Mouse (Mus musculus): ENCODE measurements around the gene Fyttd1.

Fyttd1 gene

DNA sequence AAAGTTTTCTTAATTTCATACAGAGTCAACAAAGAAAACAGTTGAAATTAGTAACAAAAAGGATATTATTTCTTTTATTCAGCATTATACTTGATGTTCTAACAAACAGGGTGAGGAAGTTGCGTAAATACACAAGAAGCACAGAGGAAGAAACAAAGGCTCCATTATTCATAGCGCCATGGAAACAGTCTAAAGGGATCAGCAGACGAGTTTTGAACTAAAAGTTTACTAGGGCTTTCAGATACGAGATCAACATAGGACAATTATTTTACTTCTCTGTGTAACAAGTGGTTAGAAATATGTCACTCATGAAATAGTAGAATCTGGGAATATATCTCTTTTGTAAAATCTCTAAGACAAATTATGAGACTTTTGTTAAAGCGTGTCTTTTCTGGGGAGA is 68.1 kb downstream of the Fyttd1 start:
- DNase-seq: no peak

DNA sequence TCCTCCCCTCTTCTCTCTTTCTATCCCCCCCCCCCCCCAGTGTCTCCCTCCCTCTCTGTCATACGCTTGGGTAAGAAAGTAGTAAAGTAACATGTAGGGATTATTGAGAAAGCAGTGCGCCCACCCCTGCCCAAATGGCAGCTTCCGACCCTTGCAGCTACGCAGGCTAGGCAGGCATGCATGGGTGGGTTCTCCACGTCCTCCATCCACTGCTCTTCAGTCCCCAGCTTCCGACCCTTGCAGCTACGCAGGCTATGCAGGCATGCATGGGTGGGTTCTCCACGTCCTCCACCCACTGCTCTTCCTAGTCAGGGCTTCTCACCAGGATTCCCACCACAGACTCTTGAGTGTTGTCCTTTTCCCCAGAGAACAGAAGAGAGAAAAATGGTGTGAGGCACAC is 70.7 kb downstream of the Fyttd1 start:
- no peak for DNase-seq

DNA sequence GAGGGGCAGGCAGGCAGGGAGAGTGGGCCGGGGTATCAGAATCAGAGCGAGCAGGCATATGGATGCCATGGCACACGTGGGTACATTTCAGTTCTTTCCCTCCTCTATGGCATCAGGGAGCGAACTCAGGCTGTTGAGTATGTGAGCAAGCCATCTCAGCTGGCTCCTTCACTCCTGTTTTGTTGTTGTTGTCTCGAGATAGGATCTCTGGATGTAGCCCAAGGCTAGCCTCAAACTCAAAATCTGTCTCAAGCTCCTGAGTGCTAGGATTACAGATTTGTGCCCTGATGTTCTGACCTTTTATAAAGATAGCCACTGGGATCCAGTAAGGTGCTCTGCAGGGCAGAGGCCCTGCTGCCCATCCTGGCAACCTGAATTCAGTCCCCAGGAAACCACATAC is 71.4 kb downstream of the Fyttd1 start:
- DNase-seq: no peak

DNA sequence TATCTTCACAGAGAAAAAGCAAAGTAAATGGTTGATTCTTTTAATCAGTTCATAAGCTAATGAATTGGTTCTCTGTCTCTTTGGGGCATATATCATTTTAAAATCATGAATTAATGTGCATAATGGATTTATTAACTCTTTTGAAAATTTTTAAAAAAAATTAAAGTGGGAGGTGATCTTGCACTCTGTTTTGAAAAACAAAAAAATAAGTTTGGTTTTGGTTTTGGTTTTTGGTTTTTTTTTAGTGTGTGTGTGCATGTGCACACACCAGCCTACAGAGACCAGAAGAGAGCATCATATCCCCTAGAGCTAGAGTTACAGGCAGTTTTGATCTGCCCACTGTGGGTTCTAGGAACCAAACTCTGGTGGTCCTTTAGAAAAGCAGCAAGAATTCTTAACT is 72.0 kb downstream of the Fyttd1 start:
- DNase-seq: no peak

DNA sequence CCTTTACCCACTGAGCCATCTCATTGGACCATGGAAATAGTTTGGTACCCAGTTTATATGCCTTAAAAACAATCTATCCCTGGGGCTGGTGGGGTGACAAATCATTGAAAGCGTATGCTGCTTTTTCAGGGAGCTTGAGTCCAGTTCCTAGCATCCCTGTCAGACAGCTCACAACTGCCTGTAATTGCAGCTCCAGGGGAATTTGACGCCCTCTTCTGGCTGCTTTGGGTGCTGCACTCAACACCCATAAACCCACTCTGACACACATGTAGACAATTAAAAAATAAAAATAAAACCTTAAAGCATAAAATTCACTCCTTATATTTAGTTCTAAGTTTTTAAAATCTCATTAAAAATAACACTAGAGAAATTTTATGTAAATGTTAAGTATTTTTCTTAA is 73.8 kb downstream of the Fyttd1 start:
- DNase-seq: no peak

DNA sequence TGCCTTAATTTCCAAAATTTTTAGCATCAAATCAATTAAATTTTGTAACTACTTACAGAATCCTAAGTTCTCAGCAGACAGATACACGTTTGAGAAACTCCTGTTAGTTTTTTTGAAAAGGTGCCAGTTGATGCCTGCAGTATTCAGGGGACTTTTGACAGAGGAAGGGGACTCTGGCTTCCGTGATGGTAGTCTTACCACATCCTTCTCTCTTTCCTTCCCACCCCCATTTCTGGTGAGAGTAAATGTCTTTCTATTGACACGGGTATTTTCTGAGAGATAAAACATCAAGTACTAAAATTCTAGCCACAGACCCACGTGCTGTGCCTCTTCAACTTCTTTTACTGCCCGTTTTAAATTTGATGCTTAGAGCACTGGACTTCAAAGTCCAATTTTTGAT is 76.5 kb downstream of the Fyttd1 start:
- DNase-seq: no peak

DNA sequence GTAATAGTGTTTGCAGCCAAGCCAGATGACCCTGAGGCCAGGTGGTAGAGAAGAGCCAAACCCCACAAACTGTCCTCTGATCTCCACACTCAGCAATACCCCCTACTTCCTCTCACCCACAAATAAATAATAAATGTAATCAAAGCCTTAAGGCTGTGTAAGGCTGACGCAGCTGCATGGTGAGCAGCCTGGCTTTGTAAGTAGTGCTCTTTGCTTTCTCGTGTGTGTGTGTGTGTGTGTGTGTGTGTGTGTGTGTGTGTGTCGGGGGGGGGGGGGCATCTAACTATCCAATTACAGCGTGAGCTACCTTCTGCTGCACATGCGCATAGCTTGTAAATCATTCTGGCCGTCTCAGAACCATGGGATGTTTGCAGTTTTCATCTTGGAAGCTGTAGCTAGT is 77.0 kb downstream of the Fyttd1 start:
- no peak for DNase-seq

DNA sequence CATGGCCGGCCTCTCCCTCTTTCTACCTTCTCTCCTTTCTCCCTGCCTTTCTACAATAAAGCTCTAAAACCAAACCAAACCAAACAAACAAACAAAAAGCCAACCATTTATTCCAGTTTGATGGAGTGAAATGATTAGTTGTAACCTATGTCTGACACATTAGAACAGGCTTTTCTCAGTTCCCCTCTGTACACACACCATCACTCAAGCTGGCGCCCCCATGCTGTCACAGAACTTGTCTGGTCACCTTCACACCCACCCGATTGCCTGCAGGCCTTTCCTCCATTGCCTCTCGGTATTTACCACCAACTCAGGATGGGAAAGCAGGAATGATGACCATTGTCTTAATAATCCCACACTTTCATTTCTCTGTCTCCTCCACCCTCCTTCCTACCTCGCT is 79.6 kb downstream of the Fyttd1 start:
- no peak for DNase-seq

Measured in kidney, adult 11 months (tissue).